Comparison of ENCODE assay signal across 8 mouse cellular contexts in genomic region chr1:36071611-36072010, GRCm38 (mm10). TPM values are rescaled to one million over a fixed set of nuclear protein-coding genes. Genes with fewer than 3 reads are reported as not detected.
DNase-seq lines count a peak whose midpoint lies in the region; ATAC-seq and TF ChIP-seq lines count a peak whose summit lies in the region.

No protein-coding gene starts in this region.

- no peak for TF ChIP-seq EP300 in heart, postnatal 0 days (IDR thresholded peaks at IDR 0.05; ENCODE audit: low read depth)

- peaks cover 8% of the 10 kb centered on the region; the same call in 1 of the 2 replicates for H3K36me3 ChIP-seq in heart, postnatal 0 days (replicated peaks; ENCODE audit: control insufficient read depth, insufficient read depth, low read length)
- no peaks in the 10 kb centered on the region for H3K36me3 ChIP-seq in forebrain, postnatal 0 days (ENCODE audit: insufficient read depth)
- H3K36me3 ChIP-seq in midbrain, embryonic 11.5 days (ENCODE audit: control insufficient read depth, insufficient read depth, low read length), result 0 out of 2 replicates have a peak, but pooled peaks cover 4% of the 10 kb centered on the region

- H3K9me3 ChIP-seq in heart, postnatal 0 days (replicated peaks; ENCODE audit: control insufficient read depth, low read length), result no peaks in the 10 kb centered on the region
- H3K9me3 ChIP-seq in forebrain, postnatal 0 days (ENCODE audit: low read length), result no peaks in the 10 kb centered on the region
- no peaks in the 10 kb centered on the region for H3K9me3 ChIP-seq in midbrain, embryonic 11.5 days (ENCODE audit: control insufficient read depth, low read length)

- H3K4me3 ChIP-seq in heart, postnatal 0 days (ENCODE audit: low read depth, low read length), result no peak overlapping the region
- peak overlapping the region; percentile 83 for H3K4me3 ChIP-seq in bone marrow, adult 2 months (replicated peaks; ENCODE audit: control insufficient read depth, low read depth, low read length)
- no peak overlapping the region for H3K4me3 ChIP-seq in forebrain, postnatal 0 days (ENCODE audit: low read depth, low read length)
- H3K4me3 ChIP-seq in midbrain, embryonic 11.5 days (ENCODE audit: low read depth, low read length), result peak overlapping the region; percentile 88; the same call in 1 of the 2 replicates

- no peak overlapping the region for H3K27ac ChIP-seq in heart, postnatal 0 days (ENCODE audit: low read depth)
- no peak overlapping the region for H3K27ac ChIP-seq in bone marrow, adult 2 months (ENCODE audit: control insufficient read depth, insufficient read depth, low read depth, low read length, poor library complexity)
- no peak overlapping the region for H3K27ac ChIP-seq in forebrain, postnatal 0 days (ENCODE audit: low read depth, low read length)
- no peak overlapping the region for H3K27ac ChIP-seq in midbrain, embryonic 11.5 days (ENCODE audit: low read depth, low read length)

- no peak for TF ChIP-seq POLR2A in bone marrow, adult 2 months (IDR thresholded peaks at IDR 0.05; ENCODE audit: borderline replicate concordance, control insufficient read depth, low read depth, low read length)

- H3K9ac ChIP-seq in heart, postnatal 0 days (replicated peaks; ENCODE audit: low read depth, low read length), result no peak overlapping the region
- no peak overlapping the region for H3K9ac ChIP-seq in forebrain, postnatal 0 days
- H3K9ac ChIP-seq in midbrain, embryonic 11.5 days (ENCODE audit: low read length), result no peak overlapping the region

- peaks cover 51% of the 10 kb centered on the region for H3K4me1 ChIP-seq in heart, postnatal 0 days (ENCODE audit: control insufficient read depth, insufficient read depth)
- peaks cover 3% of the 10 kb centered on the region; the same call in 1 of the 2 replicates for H3K4me1 ChIP-seq in bone marrow, adult 2 months (ENCODE audit: control insufficient read depth, insufficient read depth, low read length)
- H3K4me1 ChIP-seq in forebrain, postnatal 0 days (ENCODE audit: insufficient read depth), result peaks cover 30% of the 10 kb centered on the region
- peaks cover 45% of the 10 kb centered on the region for H3K4me1 ChIP-seq in midbrain, embryonic 11.5 days (ENCODE audit: control insufficient read depth, insufficient read depth, low read length)

- DNase-seq in heart, postnatal 0 days (ENCODE audit: low spot score), result no peak
- DNase-seq in heart, adult 18-20 months, result no peak
- no peak for DNase-seq in forebrain, postnatal 0 days
- peak; percentile 71 for DNase-seq in midbrain, embryonic 11.5 days (ENCODE audit: low spot score, missing footprints)
- DNase-seq in layer of hippocampus, postnatal 25 days (ENCODE audit: extremely low spot score in 1 of 2, low spot score in 1 of 2), result no peak
- no peak for DNase-seq in ovary, postnatal 36 days (ENCODE audit: low spot score)
- no peak for DNase-seq in gastrocnemius, adult 8-10 months (ENCODE audit: low spot score in 2 of 2)

- TF ChIP-seq CTCF in heart, postnatal 0 days (IDR thresholded peaks at IDR 0.05; ENCODE audit: low read depth), result no peak
- no peak for TF ChIP-seq CTCF in bone marrow, adult 2 months (IDR thresholded peaks at IDR 0.05; ENCODE audit: control insufficient read depth, insufficient read depth, low read length)
- no peak for TF ChIP-seq CTCF in forebrain, postnatal 0 days (IDR thresholded peaks at IDR 0.05; ENCODE audit: low read depth)

- no peaks in the 10 kb centered on the region for H3K27me3 ChIP-seq in heart, postnatal 0 days (ENCODE audit: control insufficient read depth, insufficient read depth, low read length)
- H3K27me3 ChIP-seq in forebrain, postnatal 0 days (ENCODE audit: insufficient read depth, low read length), result no peaks in the 10 kb centered on the region
- no peaks in the 10 kb centered on the region for H3K27me3 ChIP-seq in midbrain, embryonic 11.5 days (ENCODE audit: control insufficient read depth, insufficient read depth, low read length)

- peak overlapping the region; percentile 98; the same call in 1 of the 2 replicates for H3K4me2 ChIP-seq in heart, postnatal 0 days (ENCODE audit: low read depth, low read length)
- H3K4me2 ChIP-seq in forebrain, postnatal 0 days (ENCODE audit: low read depth), result peak overlapping the region; percentile 73
- peak overlapping the region; percentile 97 for H3K4me2 ChIP-seq in midbrain, embryonic 11.5 days

- WGBS in heart, postnatal 0 days, result 77% methylated on average over 3 of the region's 3 CpGs
- WGBS in bone marrow, adult 2 months, result 88% methylated on average over 3 of the region's 3 CpGs
- 94% methylated on average over 3 of the region's 3 CpGs for WGBS in forebrain, postnatal 0 days
- 88% methylated on average over 3 of the region's 3 CpGs for WGBS in midbrain, embryonic 11.5 days

- no peak for ATAC-seq in heart, postnatal 0 days (ENCODE audit: insufficient read depth, low read depth)
- ATAC-seq in forebrain, postnatal 0 days, result no peak
- ATAC-seq in midbrain, embryonic 11.5 days (ENCODE audit: low FRiP score), result no peak

RNA-seq across cellular contexts. Expression of gene Hs6st1, which starts 3.4 kb away (rescaled TPM):
- 31.5 and 39.8 TPM in 2 replicates for total RNA-seq in heart, postnatal 0 days (2014; rRNA removed; ENCODE audit: low replicate concordance)
- polyA plus RNA-seq in heart, postnatal 0 days (2015; fragmentation: Nextera tagmentation; extraction: Ambion mirVana), result 2.7 and 3.2 TPM in 2 replicates
- 10 to 100 TPM; 19.7 to 21.3 TPM for total RNA-seq in heart, adult 18-20 months (2021)
- 42.4 and 47.6 TPM in 2 replicates for polyA plus RNA-seq in bone marrow, adult 2 months (2011; ENCODE audit: insufficient read depth, insufficient read length, low replicate concordance, missing spikeins)
- total RNA-seq in forebrain, postnatal 0 days (2014; rRNA removed), result 52.5 and 61.1 TPM in 2 replicates
- polyA plus RNA-seq in forebrain, postnatal 0 days (2015; fragmentation: Nextera tagmentation; extraction: Ambion mirVana), result 13.9 and 16.6 TPM in 2 replicates
- polyA plus RNA-seq in midbrain, embryonic 11.5 days (2014; fragmentation: Nextera tagmentation; extraction: Ambion mirVana), result 16.7 and 20.3 TPM in 2 replicates
- total RNA-seq in layer of hippocampus, postnatal 25 days (2021), result 10 to 100 TPM; 40.9 to 43.0 TPM
- total RNA-seq in gastrocnemius, adult 8-10 months (2022), result 10 to 100 TPM; 19.3 to 23.2 (median 20.8) TPM

Comparison
In these comparisons a context has a peak if more than half of its experiments do, and no peak if none do; other contexts are left out.
1. H3K4me3 ChIP-seq: peak in bone marrow, adult 2 months (single experiment) and midbrain, embryonic 11.5 days (single experiment); none in heart, postnatal 0 days (single experiment) and forebrain, postnatal 0 days (single experiment).
2. Peak in every context shown above with its lines, with median percentiles within 50 percentile points of each other: H3K4me2 ChIP-seq.